Mouse (Mus musculus) activated CD4-positive, CD25-positive, alpha-beta regulatory T cell, adult 4 months (primary cell): ENCODE results near the gene Paxx. TPM values are rescaled to one million over a fixed set of nuclear protein-coding genes. Genes with fewer than 3 reads are reported as not detected.

Source experiments
- ATAC-seq: one replicate; pipeline ENCODE4 v1.8.0; 2017
- polyA plus RNA-seq, 2 experiments: library from polyadenylated mRNA; unstranded; fragments of 100-300 nt; shearing (Covaris generic); gene quantifications; one replicate each; pipeline ENCODE4 v1.2.1; 2017

The Paxx gene
- 10 to 100 TPM; 72.8 to 74.8 TPM for polyA plus RNA-seq

DNA sequence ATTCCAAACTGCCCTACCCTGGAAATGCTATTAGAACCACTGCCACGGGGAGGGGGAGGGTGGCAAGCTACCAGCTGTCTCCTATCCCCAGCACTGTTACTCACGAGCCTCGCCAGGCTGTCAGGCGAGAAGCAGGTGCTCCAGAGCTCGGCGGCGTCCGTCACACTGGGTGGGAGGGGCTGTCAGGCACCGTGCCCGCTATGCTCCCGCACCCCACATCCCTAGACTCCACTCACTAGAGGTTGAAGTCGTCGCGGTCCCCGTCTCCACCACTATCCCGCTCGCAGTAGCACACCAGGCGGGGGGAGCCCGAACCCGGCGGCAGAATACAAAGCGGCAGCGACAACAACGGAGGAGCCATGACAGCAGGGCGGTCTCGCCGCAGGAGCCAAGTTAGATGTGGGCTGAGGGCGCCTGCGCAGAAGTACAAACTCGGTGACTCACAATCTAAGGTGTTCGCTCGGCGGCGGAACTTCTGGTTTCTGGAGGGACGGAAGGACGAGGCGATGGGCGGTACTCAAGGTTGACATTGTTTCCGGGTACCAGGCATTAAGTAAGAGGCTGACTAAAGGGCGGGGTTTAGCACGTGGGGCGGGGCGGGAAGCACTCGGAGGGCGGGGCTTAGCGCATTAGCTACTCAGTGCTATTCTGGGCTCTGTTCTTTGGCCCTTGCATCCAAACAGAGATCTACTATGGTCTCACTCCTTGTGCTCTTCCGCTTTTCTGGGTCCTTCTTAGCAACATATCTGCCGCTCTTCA lies at the start of gene Paxx:
Paxx (minus strand) TSS at position 544 of the 759 bp plus-strand sequence.
- peak; percentile 84 for ATAC-seq

DNA sequence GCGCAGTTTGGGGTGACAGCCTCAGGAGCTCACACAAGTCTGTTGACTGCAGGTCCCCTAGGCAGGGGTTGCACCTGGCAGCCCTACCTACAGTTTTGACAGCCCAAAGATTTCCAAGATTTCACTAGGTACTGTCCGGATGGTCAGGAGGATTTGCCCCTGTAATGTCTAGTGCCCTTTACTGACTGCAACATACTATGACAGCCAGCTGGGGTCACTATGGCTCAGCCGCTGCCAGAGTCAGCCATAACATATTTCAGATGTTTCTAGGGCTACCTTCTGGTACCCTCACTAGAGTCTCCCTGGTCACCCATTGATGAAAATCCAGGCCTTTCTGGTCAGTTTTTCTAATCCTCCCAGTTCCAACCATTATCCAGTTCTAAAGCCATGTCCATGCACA lies 49.0 kb upstream of the Paxx start:
- no peak for ATAC-seq

GRCm38 (mm10) chr2:25506964-25507363 lies 46.1 kb upstream of the Paxx start:
- ATAC-seq, result peak; percentile 40

GRCm38 (mm10) chr2:25505860-25506259 lies 45.0 kb upstream of the Paxx start:
- ATAC-seq, result no peak

DNA sequence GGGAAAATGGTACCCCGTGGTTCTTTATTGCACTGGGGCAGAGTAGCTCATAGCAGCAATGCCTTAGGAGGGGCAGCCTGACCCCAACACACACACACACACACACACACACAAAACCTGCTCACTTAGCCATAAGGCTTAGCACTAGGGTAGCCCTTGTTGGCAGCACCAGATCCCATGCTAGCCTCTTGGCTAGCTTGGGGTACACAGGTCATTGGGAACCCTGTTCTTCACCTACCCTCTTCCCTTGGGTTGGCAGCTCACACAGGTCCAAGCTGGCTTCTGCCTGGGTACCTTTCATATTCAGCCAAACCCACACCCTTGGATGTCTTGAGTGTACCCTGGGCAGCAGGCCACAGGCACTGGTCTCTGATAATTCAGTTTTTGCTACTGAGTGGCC lies 44.1 kb upstream of the Paxx start:
- no peak for ATAC-seq

GRCm38 (mm10) chr2:25504538-25504937 lies 43.6 kb upstream of the Paxx start:
- no peak for ATAC-seq

GRCm38 (mm10) chr2:25502726-25503125 lies 41.8 kb upstream of the Paxx start:
- no peak for ATAC-seq

DNA sequence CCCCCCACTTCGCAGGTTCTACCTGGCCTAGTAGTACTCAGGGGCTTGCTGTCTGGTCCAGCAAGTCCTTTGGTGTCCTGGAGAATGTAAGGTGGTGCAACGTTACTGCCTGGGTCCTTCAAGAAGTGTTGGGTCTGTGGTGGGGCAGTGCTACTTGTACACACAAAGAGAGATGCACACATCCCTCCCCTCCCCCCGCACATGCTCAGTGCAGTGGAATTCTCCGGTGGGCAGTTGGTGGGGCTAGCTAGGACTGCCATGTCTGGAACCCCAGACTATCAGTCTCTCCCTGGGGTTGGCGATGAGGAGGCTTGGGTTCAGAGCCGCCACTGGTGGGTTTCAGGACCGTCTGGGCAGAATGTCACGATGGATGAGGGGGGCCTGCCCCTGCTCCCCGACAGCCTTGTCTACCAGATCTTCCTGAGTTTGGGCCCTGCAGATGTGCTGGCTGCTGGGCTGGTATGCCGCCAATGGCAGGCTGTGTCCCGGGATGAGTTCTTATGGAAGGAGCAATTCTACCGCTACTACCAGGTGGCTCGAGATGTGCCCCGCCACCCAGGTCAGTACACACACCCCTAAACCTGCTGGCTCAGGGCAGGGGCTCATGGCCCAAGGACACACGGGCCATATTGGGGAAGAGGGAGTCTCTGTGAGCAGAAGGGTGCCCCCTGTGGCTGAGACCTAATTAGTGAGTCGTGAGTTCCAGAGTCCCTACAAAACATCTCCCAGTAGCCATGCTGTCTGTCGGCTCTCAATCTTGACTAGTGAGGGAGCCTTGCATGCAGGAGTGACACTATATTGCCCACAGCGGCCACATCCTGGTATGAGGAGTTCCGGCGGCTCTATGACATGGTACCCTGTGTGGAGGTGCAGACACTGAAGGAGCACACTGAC lies 40.9 kb upstream of the Paxx start, which contains the start of gene C8g:
C8g (minus strand) TSS at position 127 of the 894 bp plus-strand sequence.
- no peak for ATAC-seq

GRCm38 (mm10) chr2:25500576-25501405 lies 39.9 kb upstream of the Paxx start, which contains the start of gene Fbxw5:
TSS of gene Fbxw5 (plus strand) at chr2:25500750.
- ATAC-seq, result peak; percentile 82

GRCm38 (mm10) chr2:25500071-25500575 lies 39.2 kb upstream of the Paxx start:
- no peak for ATAC-seq

DNA sequence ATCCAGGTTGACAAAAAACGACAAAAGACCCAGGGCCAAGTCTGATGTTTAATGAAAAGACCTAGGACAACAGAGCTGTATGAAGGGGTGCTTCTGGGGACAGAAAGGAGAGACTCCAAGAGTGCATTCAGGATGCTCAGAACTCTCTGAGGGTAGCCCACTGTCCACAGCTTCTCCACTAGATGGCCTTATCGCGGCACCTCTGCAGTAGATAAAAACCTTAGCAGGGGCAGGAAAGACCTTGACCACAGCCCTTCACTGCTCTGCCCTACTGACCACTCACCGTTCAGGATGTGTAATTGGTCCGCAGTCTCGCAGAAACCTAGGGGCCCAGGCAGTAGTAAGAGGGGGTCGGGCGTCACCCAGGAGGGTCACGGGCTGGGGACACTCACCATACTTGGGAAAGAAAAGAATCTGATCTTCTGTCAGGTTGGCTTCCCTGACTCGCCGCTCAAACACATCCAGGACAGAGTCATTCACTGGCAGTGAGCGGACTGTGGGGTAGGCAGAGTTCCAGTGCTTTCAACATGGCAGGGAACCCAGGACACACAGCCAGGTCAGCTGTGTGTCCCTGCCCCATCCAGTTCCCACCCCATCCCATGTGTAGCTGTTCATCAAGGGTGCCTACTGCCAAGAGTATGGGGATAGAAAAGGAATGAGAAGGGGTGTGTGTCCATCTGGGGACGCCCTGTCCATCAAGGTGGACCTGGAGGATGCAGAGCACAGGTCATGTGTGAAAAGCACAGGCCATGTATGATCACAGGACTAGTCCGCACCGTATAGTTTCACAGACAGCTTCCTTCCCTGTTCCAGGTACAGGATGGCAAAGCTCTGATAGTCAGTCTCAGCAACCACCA lies 38.0 kb upstream of the Paxx start:
- no peak for ATAC-seq

- ATAC-seq, result no peak
Observed at GRCm38 (mm10) chr2:25497846-25498575, 37.1 kb upstream of the Paxx start.

- ATAC-seq, result no peak
Observed at GRCm38 (mm10) chr2:25496462-25496861, 35.6 kb upstream of the Paxx start.

GRCm38 (mm10) chr2:25493476-25493961 lies 32.6 kb upstream of the Paxx start, which contains the start of gene Lcn12:
TSS of gene Lcn12 (minus strand) at chr2:25493911.
- no peak for ATAC-seq

GRCm38 (mm10) chr2:25492988-25493387 lies 32.1 kb upstream of the Paxx start:
- ATAC-seq, result no peak

- no peak for ATAC-seq
Observed at GRCm38 (mm10) chr2:25488671-25489068, 27.8 kb upstream of the Paxx start.

DNA sequence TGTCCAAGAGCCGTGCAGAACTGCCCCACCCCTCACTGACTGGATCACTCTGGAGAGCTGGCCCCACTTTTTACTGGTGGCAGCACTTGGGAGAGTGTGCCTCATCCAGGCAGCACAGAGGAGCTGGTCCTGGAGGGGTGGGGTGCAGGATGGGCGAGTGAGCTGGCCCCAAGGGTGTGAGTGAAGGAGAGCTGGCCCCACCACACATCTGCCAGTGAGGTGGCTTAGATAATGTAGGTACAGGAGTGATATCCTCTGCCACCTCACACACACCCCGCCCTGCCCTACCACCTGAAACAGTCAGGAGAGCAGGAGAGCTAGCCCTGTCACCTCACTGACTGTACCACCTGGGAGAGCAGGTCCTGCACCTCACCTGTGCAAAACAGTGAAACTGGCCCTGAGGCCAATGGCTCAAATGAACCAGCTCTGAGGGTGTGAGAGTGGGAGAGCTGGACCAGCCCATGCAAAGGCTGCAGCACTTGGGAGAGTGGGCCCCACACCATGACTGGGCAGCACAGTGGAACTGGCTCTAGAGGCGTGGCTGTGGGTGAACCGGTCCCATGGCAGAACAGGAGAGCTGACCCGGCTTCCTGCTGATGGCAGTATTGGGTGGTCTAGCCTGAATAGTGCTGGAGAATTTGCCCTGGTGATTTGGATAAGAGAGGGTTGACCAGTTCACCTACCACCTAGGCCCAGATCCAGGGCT lies 27.2 kb upstream of the Paxx start:
- no peak for ATAC-seq

DNA sequence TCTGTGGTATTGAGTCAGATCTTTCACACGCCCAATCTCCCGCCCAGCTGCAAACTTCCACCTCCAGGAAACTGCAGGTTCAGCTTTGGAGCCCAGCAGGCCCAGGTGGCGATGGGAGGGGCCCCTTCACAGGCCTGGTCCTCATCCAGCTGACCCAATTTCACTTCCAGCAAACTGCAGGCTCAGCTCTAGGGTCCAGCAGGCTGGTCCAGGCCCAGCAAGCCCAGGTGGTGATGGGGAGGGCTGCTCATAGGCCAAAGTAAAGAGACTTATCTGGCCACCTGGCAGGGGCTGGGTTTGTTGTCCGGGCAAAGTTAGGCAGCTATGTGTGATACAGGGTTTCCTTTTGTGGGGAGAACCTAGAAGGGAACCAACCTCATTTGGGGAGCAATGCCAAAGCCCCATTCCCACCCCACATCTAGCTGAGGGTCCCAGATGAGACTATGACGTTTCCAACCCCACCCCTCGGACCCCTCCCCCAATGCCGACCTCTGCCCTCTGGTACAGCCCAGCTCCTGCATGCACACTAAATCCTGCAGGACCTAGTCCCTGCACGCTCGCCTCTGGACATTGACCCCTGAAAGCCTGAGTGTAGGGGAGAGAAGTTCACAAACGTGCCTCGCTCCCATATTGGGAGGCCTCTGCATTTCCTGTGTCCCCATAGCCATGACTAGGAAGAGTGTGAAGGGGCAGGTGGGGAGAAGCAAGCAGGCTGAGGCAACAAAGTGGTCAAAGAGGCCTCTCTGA lies 24.2 kb upstream of the Paxx start:
- no peak for ATAC-seq

DNA sequence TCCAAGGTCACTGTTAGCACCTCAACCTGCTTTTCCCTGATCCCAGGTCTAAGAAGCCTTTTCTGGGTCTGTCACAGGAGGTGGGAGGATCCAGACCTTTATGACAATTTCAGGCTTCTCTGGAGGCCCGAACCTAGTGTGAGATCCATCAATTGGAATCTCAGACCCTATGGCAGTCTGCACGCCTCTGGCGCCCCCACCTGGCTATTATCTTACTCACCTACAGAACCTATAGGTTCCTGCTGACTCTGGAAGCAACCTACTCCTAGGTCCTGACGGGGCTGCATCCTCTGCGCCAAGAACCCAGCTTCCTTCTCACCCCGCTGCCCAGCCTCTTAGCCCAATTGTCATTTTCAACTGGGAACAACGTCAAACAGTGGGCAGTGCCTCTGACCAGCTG lies 22.1 kb upstream of the Paxx start:
- peak; percentile 76 for ATAC-seq
